Mouse (Mus musculus): ENCODE measurements around the gene Gm4756.

GRCm38 (mm10) chr12:72674079-72674797 is 24.8 kb upstream of the Gm4756 start:
- TF ChIP-seq EP300 (IDR thresholded peaks at IDR 0.05; ENCODE audit: low read depth) (no peak), CTCF (IDR thresholded peaks at IDR 0.05; ENCODE audit: low read depth) (no peak)

Data from liver, postnatal 0 days (tissue).